Mouse (Mus musculus): ENCODE measurements at regions not wholly inside any gene's neighbourhood (a gene's known extent, or its start where the extent isn't known, plus 50 kb on each side); places are given as distances from the start of the nearest gene placed in this dataset.

DNA sequence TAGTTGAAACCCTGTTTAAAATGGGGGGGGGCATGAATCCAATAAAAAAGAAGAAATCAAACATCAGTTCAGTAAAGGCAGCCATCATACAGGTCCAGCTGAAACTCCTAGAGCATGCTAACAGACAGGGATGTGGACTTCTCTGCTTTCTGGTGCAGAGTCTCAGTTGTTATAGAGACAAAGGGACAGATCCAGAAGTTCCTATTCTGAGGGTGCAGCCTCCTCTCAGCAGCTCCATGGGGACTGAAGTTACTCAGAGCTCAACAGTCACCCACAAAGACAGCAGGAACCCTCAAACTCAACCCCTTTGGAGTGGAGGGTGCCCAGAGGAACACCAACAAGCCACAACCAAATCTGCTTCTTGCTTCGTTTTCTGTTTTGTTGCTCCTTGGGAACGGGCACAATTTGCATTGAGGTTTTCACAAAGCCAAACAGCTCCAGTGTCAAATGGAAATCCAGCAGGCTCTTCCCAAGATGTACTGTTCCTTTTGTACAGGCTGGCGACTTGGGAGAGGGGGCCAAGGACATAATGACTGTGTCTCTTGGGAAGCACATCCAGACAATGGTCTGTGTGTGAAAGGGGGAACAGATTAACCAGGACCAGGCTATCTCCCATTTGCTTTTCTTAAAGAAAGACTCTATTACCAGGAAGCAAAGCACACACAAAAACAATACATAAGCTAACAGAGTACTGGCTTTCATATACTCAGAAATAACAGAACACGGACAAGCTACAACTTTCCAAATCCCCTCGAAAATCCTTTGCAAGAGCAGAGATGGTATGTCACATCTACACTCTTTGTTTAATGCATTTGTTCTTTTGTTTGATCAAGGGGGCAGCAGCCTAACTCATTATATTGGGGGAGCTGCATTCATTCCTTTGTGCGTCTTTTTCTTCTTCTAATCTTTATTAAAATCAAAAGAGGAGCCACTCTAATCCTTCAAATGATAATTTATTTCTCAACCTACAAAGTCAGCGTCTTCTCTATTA is 332.6 kb upstream of the Zfp462 start:
- Histone ChIP-seq H3K27me3 (ENCODE audit: control insufficient read depth, insufficient read depth, low read length) (no peaks in the 10 kb centered on the region), H3K9ac (no peak overlapping the region), H3K4me2 (replicated peaks) (no peak overlapping the region), H3K9me3 (ENCODE audit: control insufficient read depth, low read length) (no peaks in the 10 kb centered on the region), H3K4me1 (replicated peaks; ENCODE audit: control insufficient read depth, insufficient read depth, low read length) (peaks cover 15% of the 10 kb centered on the region), H3K27ac (0 out of 2 replicates have a peak overlapping the region, but pooled peaks have one; percentile 23), H3K4me3 (replicated peaks; ENCODE audit: low read length) (no peak overlapping the region), H3K36me3 (replicated peaks; ENCODE audit: control insufficient read depth, insufficient read depth) (no peaks in the 10 kb centered on the region)
- WGBS = 15% methylated on average over 7 of the region's 7 CpGs
- ATAC-seq (ENCODE audit: low FRiP score) (no peak), DNase-seq (ENCODE audit: low spot score) (no peak)

DNA sequence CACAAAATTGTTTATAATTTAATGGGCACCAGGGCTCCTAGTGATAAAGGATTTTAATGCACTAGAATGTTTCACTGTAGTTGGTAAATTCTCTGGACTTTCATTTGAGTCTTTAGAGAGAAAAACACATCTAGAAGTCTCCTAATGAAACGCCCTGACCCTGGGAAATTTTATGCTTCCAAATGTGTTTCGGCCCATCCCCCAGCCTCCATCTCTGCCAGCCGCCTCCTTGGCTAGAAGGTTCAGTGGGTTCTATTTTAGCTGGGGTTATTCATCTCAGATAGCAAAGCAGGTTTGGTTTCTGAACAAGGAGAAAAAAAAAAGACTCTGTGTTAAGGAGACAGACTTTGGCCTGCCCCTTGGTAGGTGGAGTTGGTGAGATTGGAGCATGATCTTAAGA is 331.8 kb upstream of the Zfp462 start:
- WGBS = 21% methylated on average over 3 of the region's 3 CpGs
- no peak for ATAC-seq (ENCODE audit: low FRiP score)
- H3K27ac ChIP-seq = no peak overlapping the region

DNA sequence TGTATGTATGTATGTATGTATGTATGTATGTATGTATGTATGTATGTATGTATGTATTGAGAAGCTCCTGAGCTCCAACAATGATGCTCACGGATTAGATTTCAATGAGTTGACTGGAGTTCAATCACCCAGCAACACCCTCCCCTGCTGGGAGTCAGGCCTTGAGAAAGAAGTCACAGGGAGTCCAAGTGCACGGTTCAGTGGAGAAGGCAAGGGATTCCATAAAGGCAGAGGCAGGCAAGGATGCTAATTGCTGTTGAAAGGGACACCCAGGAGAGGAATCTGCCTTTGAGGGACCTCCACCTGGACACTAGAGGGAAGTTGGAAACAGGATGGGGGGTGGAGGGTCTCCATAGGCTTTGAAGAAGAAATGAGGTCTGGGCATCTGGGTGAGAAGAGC is 331.2 kb upstream of the Zfp462 start:
- Histone ChIP-seq H3K4me1 (replicated peaks; ENCODE audit: control insufficient read depth, insufficient read depth, low read length) (peaks cover 15% of the 10 kb centered on the region), H3K36me3 (replicated peaks; ENCODE audit: control insufficient read depth, insufficient read depth) (no peaks in the 10 kb centered on the region), H3K4me2 (replicated peaks) (no peak overlapping the region), H3K27ac (no peak overlapping the region), H3K9me3 (ENCODE audit: control insufficient read depth, low read length) (no peaks in the 10 kb centered on the region), H3K27me3 (ENCODE audit: control insufficient read depth, insufficient read depth, low read length) (no peaks in the 10 kb centered on the region), H3K9ac (no peak overlapping the region), H3K4me3 (replicated peaks; ENCODE audit: low read length) (no peak overlapping the region)
- DNase-seq (ENCODE audit: low spot score) (no peak), ATAC-seq (ENCODE audit: low FRiP score) (no peak)
- WGBS = 6% methylated on average over 2 of the region's 2 CpGs

More for the DNA sequence above, 331.8 kb upstream of the Zfp462 start:
- H3K27me3 ChIP-seq (ENCODE audit: control insufficient read depth, insufficient read depth, low read length) = no peaks in the 10 kb centered on the region
- H3K9me3 ChIP-seq (ENCODE audit: control insufficient read depth, low read length) = no peaks in the 10 kb centered on the region
- H3K4me1 ChIP-seq (replicated peaks; ENCODE audit: control insufficient read depth, insufficient read depth, low read length) = peaks cover 15% of the 10 kb centered on the region
- no peak for DNase-seq (ENCODE audit: low spot score)
- no peaks in the 10 kb centered on the region for H3K36me3 ChIP-seq (replicated peaks; ENCODE audit: control insufficient read depth, insufficient read depth)
- no peak overlapping the region for H3K9ac ChIP-seq
- H3K4me3 ChIP-seq (replicated peaks; ENCODE audit: low read length) = no peak overlapping the region
- no peak overlapping the region for H3K4me2 ChIP-seq (replicated peaks)

GRCm38 (mm10) chr4:54615886-54616285 is 329.0 kb upstream of the Zfp462 start:
- H3K4me3 ChIP-seq (replicated peaks; ENCODE audit: low read length) = no peak overlapping the region
- no peaks in the 10 kb centered on the region for H3K9me3 ChIP-seq (ENCODE audit: control insufficient read depth, low read length)
- H3K36me3 ChIP-seq (replicated peaks; ENCODE audit: control insufficient read depth, insufficient read depth) = no peaks in the 10 kb centered on the region
- H3K27me3 ChIP-seq (ENCODE audit: control insufficient read depth, insufficient read depth, low read length) = no peaks in the 10 kb centered on the region
- ATAC-seq (ENCODE audit: low FRiP score) = no peak
- 50% methylated on average over 1 of the region's 1 CpGs for WGBS
- H3K27ac ChIP-seq = no peak overlapping the region
- H3K4me1 ChIP-seq (replicated peaks; ENCODE audit: control insufficient read depth, insufficient read depth, low read length) = peaks cover 15% of the 10 kb centered on the region
- no peak for DNase-seq (ENCODE audit: low spot score)
- no peak overlapping the region for H3K9ac ChIP-seq
- H3K4me2 ChIP-seq (replicated peaks) = no peak overlapping the region

DNA sequence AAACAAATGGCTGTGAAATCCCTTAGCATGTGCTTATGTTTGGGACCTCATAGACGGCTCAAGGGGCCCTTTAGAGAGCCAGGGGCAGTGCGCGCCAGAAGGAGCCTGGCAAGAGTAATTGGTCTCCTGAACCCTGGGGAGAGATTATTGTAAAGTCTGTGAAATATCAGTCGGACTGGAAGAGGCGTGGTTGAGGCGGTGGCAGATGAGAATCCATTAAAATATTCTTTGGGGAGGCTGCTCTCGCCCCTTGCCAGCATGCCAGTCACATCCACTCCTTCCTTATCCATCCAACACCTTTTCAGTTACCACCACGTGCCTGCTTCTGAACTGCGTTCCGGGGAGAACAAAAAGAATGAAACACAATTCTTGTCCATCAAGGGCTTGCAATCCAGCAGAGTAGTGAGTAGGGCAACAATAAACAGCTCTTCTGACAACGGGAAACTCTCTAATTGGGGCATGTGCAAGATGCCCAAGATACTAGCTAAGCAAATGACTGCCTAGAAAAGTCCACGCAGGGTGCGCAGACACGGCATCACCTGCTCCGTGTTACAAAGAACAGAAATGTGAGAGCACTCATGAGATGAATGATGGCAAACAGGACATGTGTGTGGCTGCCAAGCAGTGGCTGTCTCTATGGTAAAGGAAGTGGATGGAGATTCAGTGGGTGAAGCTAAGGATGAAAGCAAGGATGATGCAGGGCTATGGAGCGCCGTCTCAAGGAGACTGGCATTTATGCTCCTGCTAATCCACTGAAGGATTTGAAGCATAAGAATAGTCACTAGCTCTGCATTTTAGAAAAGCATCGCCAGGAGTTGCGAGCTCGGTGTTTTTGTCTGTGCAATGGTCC is 320.6 kb upstream of the Zfp462 start:
- DNase-seq (ENCODE audit: low spot score) = no peak
- Histone ChIP-seq H3K27me3 (ENCODE audit: control insufficient read depth, insufficient read depth, low read length) (no peaks in the 10 kb centered on the region), H3K9ac (no peak overlapping the region), H3K27ac (no peak overlapping the region), H3K4me3 (replicated peaks; ENCODE audit: low read length) (no peak overlapping the region), H3K4me1 (replicated peaks; ENCODE audit: control insufficient read depth, insufficient read depth, low read length) (0 out of 2 replicates have a peak, but pooled peaks cover 5% of the 10 kb centered on the region), H3K9me3 (ENCODE audit: control insufficient read depth, low read length) (no peaks in the 10 kb centered on the region), H3K36me3 (replicated peaks; ENCODE audit: control insufficient read depth, insufficient read depth) (no peaks in the 10 kb centered on the region), H3K4me2 (replicated peaks) (no peak overlapping the region; the same call in 1 of the 2 replicates)
- no peak; the same call in 1 of the 2 replicates for ATAC-seq (ENCODE audit: low FRiP score)
- WGBS = 48% methylated on average over 20 of the region's 20 CpGs

DNA sequence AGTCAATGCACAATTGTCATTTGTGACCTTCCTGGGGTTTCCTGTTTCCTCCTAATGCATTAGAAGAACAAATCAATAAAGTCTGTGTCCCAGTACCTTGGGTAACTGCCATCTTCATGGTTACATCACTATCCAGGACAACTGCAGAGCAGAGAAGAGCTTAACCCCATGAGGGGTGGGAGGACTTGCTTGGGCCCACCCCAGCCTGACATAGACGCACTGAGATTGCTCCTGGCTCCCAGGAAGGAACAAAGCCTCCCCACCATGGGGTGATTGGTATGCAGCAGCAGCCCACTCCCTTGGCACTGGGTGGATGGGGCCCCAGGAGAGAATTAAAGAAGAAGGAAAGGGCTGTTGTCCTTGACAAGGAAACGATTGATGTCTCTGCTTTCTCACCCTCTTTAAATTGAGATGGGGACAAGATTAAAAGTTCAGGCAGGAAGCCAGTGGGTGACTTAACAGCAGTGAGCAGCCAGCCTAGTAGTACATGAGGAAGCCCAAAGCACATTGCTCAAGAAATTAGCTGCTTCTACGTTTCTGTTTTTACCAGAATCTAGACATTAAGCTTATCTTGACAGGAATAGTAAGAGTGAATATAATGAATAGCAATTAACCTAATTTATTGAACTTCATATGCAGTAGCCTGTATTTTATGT is 307.7 kb upstream of the Zfp462 start:
- H3K4me2 ChIP-seq (replicated peaks) = no peak overlapping the region
- peak; percentile 90 for ATAC-seq (ENCODE audit: low FRiP score)
- 18% methylated on average over 3 of the region's 3 CpGs for WGBS
- no peak overlapping the region for H3K27ac ChIP-seq
- H3K9me3 ChIP-seq (ENCODE audit: control insufficient read depth, low read length) = no peaks in the 10 kb centered on the region
- H3K9ac ChIP-seq = no peak overlapping the region
- no peak overlapping the region for H3K4me3 ChIP-seq (replicated peaks; ENCODE audit: low read length)
- H3K4me1 ChIP-seq (replicated peaks; ENCODE audit: control insufficient read depth, insufficient read depth, low read length) = no peaks in the 10 kb centered on the region
- H3K36me3 ChIP-seq (replicated peaks; ENCODE audit: control insufficient read depth, insufficient read depth) = no peaks in the 10 kb centered on the region
- DNase-seq (ENCODE audit: low spot score) = peak; percentile 33
- no peaks in the 10 kb centered on the region for H3K27me3 ChIP-seq (ENCODE audit: control insufficient read depth, insufficient read depth, low read length)

GRCm38 (mm10) chr4:54646033-54646432 is 298.8 kb upstream of the Zfp462 start:
- DNase-seq (ENCODE audit: low spot score) (no peak), ATAC-seq (ENCODE audit: low FRiP score) (no peak)
- H3K27ac ChIP-seq = peak overlapping the region; percentile 33

GRCm38 (mm10) chr4:54646459-54646858 is 298.4 kb upstream of the Zfp462 start:
- DNase-seq (ENCODE audit: low spot score) = peak; percentile 36
- Histone ChIP-seq H3K9ac (no peak overlapping the region), H3K27ac (peak overlapping the region; percentile 33), H3K4me3 (replicated peaks; ENCODE audit: low read length) (no peak overlapping the region), H3K9me3 (ENCODE audit: control insufficient read depth, low read length) (no peaks in the 10 kb centered on the region), H3K27me3 (ENCODE audit: control insufficient read depth, insufficient read depth, low read length) (no peaks in the 10 kb centered on the region), H3K4me2 (replicated peaks) (no peak overlapping the region), H3K36me3 (replicated peaks; ENCODE audit: control insufficient read depth, insufficient read depth) (no peaks in the 10 kb centered on the region), H3K4me1 (replicated peaks; ENCODE audit: control insufficient read depth, insufficient read depth, low read length) (no peaks in the 10 kb centered on the region)
- 42% methylated on average over 8 of the region's 8 CpGs for WGBS
- no peak for ATAC-seq (ENCODE audit: low FRiP score)

More at GRCm38 (mm10) chr4:54646033-54646432, 298.8 kb upstream of the Zfp462 start:
- no peak overlapping the region for H3K4me2 ChIP-seq (replicated peaks)
- 75% methylated on average over 11 of the region's 11 CpGs for WGBS
- H3K4me3 ChIP-seq (replicated peaks; ENCODE audit: low read length) = no peak overlapping the region
- no peaks in the 10 kb centered on the region for H3K36me3 ChIP-seq (replicated peaks; ENCODE audit: control insufficient read depth, insufficient read depth)
- H3K4me1 ChIP-seq (replicated peaks; ENCODE audit: control insufficient read depth, insufficient read depth, low read length) = no peaks in the 10 kb centered on the region
- no peak overlapping the region for H3K9ac ChIP-seq
- no peaks in the 10 kb centered on the region for H3K27me3 ChIP-seq (ENCODE audit: control insufficient read depth, insufficient read depth, low read length)
- H3K9me3 ChIP-seq (ENCODE audit: control insufficient read depth, low read length) = no peaks in the 10 kb centered on the region

DNA sequence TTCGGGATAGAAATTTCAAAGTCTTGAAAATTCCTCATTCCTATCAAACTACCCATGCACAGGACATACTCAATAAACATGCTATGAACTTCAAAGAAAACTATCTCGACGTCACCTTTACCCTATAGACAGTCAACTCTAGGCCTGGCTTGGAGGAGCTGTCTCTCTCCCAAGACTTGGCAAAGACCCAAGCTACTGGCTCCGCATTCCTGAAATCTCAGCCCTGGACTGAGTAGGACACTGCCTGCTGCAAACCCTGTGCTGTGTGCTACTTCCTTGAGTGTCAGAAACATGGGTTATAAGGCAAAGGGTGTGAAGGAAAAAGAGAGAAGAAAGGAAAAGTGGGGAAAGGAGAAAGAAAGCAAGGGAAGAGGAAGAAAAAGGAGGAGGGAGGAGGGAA is 296.6 kb upstream of the Zfp462 start:
- H3K9me3 ChIP-seq (ENCODE audit: control insufficient read depth, low read length) = no peaks in the 10 kb centered on the region
- no peak overlapping the region for H3K9ac ChIP-seq
- H3K4me2 ChIP-seq (replicated peaks) = no peak overlapping the region
- no peak for ATAC-seq (ENCODE audit: low FRiP score)
- no peaks in the 10 kb centered on the region for H3K27me3 ChIP-seq (ENCODE audit: control insufficient read depth, insufficient read depth, low read length)
- H3K36me3 ChIP-seq (replicated peaks; ENCODE audit: control insufficient read depth, insufficient read depth) = no peaks in the 10 kb centered on the region
- no peak for DNase-seq (ENCODE audit: low spot score)
- H3K4me1 ChIP-seq (replicated peaks; ENCODE audit: control insufficient read depth, insufficient read depth, low read length) = peaks cover 16% of the 10 kb centered on the region
- H3K27ac ChIP-seq = no peak overlapping the region
- WGBS = 83% methylated on average over 4 of the region's 4 CpGs
- H3K4me3 ChIP-seq (replicated peaks; ENCODE audit: low read length) = no peak overlapping the region
